Mouse (Mus musculus): Measurements from ENCODE around the gene Gm49711.
"Not testable (repeated sequence)": the region's sequence is repeated elsewhere in the genome, so short reads cannot be mapped to it uniquely, and the experiment has no call there.

Gene Gm49711

GRCm38 (mm10) chr16:92162289-92162688 is 104.2 kb downstream of the Gm49711 start:
- in situ Hi-C loops (cut with MboI; ENCODE audit: low sequenced_read_pairs): no loop called here

GRCm38 (mm10) chr16:92163545-92163944 is 105.4 kb downstream of the Gm49711 start:
- in situ Hi-C loops (cut with MboI; ENCODE audit: low sequenced_read_pairs): no loop called here

GRCm38 (mm10) chr16:92176052-92176451 is 117.9 kb downstream of the Gm49711 start:
- in situ Hi-C loops (cut with MboI; ENCODE audit: low sequenced_read_pairs): no loop called here

GRCm38 (mm10) chr16:92177718-92178117 is 119.6 kb downstream of the Gm49711 start:
- in situ Hi-C loops (cut with MboI; ENCODE audit: low sequenced_read_pairs): no loop called here

DNA sequence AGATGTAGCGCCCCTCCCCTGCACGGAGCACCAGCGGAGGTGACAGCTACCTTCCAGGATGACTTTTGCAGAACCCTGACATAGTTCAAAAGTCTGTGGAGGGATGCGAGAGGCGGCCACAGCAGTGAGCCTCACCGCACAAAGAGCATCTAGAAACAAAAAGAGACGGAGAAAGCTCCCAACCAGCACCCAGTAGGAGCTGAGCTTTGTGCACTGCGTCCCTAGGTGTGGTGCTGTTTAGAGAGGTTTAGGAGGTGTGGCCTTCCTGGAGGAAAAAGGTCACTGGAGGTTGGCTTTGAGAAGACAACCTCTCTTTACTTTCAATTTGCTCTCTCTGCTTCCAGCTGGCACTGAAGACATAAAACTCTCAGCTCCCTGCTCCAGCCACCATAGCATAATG is 121.2 kb downstream of the Gm49711 start:
- in situ Hi-C loops (cut with MboI; ENCODE audit: low sequenced_read_pairs): no loop called here

DNA sequence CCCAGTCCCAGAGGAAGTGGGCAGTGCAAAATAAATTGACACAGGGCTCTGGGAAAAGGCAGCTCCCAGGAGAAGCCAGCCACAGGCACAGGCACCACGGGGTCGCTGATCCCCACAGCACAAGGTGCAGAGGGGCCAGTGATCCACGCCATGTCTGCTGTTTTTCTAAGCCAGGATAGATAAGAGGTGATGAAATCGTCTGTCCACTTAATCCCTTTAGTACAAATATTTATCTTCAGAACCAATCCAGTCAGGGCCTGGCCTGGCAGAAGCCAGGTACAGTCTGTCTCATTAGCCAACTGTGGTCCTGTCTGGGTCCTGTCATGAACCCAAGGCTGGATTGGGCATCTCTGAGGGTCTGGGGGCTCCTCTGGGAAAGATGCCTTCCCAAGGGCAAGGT is 125.4 kb downstream of the Gm49711 start:
- in situ Hi-C loops (cut with MboI; ENCODE audit: low sequenced_read_pairs): no loop called here

GRCm38 (mm10) chr16:92190603-92191002 is 132.5 kb downstream of the Gm49711 start:
- in situ Hi-C loops (cut with MboI; ENCODE audit: low sequenced_read_pairs): no loop called here

DNA sequence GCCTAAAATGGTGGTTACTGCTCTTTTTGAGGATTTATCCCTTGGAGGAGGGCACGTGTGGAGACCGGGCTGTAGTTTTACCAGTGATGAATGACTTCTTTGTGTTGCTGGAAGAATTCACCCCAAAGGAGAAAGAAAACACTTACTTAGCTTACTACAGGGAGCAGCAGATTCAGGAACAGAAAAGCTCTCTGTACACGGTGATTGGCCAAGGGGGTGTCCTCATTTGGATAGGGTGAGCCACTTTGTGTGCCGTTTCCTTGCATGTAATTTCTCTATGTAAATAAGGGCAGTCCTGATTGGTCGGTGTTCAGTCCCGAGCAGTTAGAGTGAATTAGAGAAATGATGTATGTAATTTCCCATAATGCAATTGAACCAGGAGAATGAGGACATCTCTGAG is 137.0 kb downstream of the Gm49711 start:
- in situ Hi-C loops (cut with MboI; ENCODE audit: low sequenced_read_pairs): no loop called here

- in situ Hi-C loops (cut with MboI; ENCODE audit: low sequenced_read_pairs): no loop called here
Observed at GRCm38 (mm10) chr16:92196741-92197331, 138.7 kb downstream of the Gm49711 start.

DNA sequence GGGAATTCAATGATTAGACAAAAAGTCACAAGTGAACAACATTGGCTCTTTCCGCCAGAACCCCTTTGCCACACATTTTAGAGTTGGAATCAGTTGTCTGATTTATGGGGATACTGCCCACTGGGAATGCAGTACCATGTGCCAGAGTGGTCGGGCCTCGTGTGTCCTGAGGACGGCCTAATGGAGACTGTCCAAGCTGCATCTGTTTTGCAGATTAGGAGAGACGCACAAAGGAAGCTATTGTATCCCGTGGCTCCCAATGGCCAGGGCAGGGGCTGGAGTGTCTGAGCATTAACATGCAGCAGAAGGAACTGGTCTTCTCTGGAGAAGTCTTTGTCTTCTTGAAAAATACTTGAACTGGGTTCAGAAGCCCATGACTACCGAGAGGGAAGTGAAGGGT is 142.5 kb downstream of the Gm49711 start:
- in situ Hi-C loops (cut with MboI; ENCODE audit: low sequenced_read_pairs): no loop called here

DNA sequence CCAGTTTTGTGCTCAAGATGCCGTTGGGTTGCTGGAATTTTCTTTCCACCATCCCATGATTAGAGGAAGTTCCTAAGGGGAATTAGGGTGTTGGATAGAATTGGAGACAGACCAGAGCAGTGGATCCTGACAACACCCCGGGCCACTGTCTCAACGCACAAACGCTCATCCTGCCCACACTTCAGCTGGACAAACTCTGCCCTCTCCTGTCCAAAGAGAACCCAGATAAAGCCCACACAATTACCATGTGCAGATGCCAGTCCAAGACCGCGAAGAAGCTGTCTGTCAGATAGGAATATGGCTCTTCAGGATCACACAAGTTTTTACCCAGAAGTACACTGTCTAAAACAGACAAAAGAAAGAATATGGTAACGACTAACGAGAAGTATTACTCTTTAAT is 145.5 kb downstream of the Gm49711 start:
- in situ Hi-C loops (cut with MboI; ENCODE audit: low sequenced_read_pairs): no loop called here

GRCm38 (mm10) chr16:92209291-92209781 is 151.2 kb downstream of the Gm49711 start:
- in situ Hi-C loops (cut with MboI; ENCODE audit: low sequenced_read_pairs): no loop called here

- in situ Hi-C loops (cut with MboI; ENCODE audit: low sequenced_read_pairs): not testable (repeated sequence)
Observed at GRCm38 (mm10) chr16:92210316-92210715, 152.2 kb downstream of the Gm49711 start.

DNA sequence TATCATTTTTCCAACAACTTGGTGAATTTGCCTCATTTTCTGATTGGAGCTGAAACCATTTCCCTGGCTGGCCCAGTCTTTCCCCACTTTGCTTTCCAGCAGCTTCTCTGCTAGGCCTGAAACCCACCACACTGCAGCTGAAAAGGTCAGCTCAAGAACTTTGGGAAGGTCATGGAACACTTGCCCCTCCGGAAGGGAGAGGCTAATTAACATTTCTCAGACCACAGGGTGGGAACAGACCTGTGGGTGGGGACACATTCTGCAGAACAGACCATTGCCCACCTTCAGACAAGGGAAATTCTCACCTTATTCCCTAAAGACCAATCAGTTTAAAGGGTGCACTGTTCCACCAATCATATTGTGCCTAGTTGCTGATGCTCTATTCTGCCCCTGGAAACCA is 155.8 kb downstream of the Gm49711 start:
- in situ Hi-C loops (cut with MboI; ENCODE audit: low sequenced_read_pairs): not testable (repeated sequence)

- in situ Hi-C loops (cut with MboI; ENCODE audit: low sequenced_read_pairs): no loop called here
Observed at GRCm38 (mm10) chr16:92215599-92216390, 157.7 kb downstream of the Gm49711 start.

DNA sequence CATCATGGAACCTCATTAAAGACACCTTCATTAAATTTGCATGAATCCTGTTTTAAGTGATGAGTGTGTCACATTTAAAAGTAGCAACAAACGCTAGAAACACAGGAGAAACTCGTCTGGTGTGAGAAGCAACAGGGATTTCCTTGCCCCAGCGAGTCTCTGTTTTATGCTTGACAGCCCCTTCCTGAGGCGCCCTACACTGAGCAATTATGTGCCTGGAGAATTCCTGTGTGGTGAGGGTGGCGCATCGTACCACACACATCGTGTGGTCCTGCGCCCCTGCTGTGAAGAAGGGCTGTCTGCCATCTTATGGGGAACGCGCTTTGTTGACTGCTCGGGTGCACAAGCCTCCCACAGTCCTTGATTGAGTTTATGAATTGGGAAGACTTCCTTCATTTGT is 162.6 kb downstream of the Gm49711 start:
- in situ Hi-C loops (cut with MboI; ENCODE audit: low sequenced_read_pairs): no loop called here

DNA sequence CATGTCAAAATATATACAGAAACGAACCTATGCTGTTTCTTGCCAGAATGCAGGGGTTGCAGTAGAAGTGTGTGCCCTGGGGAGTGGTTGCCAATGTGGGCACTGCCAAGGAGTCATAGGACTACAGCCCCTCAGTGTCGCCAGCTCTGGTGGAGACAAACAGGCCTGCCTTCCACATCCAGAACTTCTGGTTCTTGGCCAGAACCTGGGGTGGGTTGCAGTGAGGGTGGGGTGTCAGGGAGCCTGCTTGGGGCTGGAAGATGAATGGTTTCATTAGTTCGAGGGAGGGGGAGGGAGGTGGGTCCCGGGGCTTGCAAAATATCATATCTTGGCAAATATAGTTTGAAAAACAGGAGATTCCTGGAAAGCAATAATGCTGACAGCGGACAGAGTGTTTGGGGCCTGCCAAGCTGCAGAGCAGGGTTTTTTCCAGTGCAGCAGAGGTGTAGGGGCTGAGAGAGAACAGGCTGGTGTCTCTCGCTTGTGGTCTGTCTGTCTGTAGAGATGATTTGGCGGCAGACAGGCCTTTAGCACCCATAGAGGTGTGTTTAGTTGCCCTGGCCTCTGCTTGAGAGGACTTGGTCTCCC is 170.3 kb downstream of the Gm49711 start:
- in situ Hi-C loops (cut with MboI; ENCODE audit: low sequenced_read_pairs): no loop called here

GRCm38 (mm10) chr16:92230476-92230931 is 172.4 kb downstream of the Gm49711 start:
- in situ Hi-C loops (cut with MboI; ENCODE audit: low sequenced_read_pairs): no loop called here

- in situ Hi-C loops (cut with MboI; ENCODE audit: low sequenced_read_pairs): no loop called here
Observed at GRCm38 (mm10) chr16:92234530-92234929, 176.4 kb downstream of the Gm49711 start.

DNA sequence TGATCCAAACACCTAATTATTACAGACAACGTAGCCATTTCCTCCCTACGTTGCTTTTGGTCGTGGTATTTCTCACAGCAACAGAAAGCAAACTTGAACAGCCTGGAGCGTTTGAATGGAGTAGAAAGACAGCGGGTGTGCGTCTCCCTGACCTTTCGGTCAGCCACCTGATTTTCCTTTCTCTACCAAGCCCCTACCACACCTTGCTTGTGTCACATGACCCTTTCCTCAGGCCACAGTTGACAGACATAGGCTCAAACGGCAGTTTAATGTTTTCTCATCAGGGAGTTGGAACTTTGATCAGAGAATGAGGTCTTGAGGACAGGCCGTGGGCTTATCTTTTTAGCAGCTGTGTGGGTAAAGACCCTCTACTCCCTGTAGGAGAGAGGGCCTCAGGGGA is 177.1 kb downstream of the Gm49711 start:
- in situ Hi-C loops (cut with MboI; ENCODE audit: low sequenced_read_pairs): no loop called here

Data from CH12F3 (cell line).